Mouse (Mus musculus) bone marrow macrophage, adult 2 months (primary cell): ENCODE measurements around the gene Pcbp2.

Experiments used
- CTCF ChIP-seq: IDR thresholded peaks from 2 replicates; pipeline ENCODE4 v1.5.1; 2012; ENCODE audit warnings: low read depth, mild to moderate bottlenecking, low read length, moderate library complexity
- POLR2A ChIP-seq: IDR thresholded peaks from 2 replicates; pipeline ENCODE4 v1.6.1; 2012; ENCODE audit warnings: mild to moderate bottlenecking, low read depth, low read length, borderline replicate concordance

GRCm38 (mm10) chr15:102515791-102516190 lies 45.5 kb downstream of the Pcbp2 start:
- TF ChIP-seq CTCF, result no peak
- TF ChIP-seq POLR2A, result no peak
